Mouse (Mus musculus) adrenal gland, postnatal 10 days (tissue): ENCODE measurements around the gene Obscn. TPM values are rescaled to one million over a fixed set of nuclear protein-coding genes. Genes with fewer than 3 reads are reported as not detected.

Source experiments
- DNase-seq: peaks from one replicate; pipeline ENCODE4 v3.0.0; 2021; ENCODE audit warnings: mixed read lengths
- total RNA-seq, 2 experiments: library from RNA; stranded (reverse); gene quantifications; 2 replicates each; pipeline ENCODE4 v1.2.3; 2021

Obscn gene
- total RNA-seq, 2 experiments from 2014 or later: 20.0 to 75.3 TPM

DNA sequence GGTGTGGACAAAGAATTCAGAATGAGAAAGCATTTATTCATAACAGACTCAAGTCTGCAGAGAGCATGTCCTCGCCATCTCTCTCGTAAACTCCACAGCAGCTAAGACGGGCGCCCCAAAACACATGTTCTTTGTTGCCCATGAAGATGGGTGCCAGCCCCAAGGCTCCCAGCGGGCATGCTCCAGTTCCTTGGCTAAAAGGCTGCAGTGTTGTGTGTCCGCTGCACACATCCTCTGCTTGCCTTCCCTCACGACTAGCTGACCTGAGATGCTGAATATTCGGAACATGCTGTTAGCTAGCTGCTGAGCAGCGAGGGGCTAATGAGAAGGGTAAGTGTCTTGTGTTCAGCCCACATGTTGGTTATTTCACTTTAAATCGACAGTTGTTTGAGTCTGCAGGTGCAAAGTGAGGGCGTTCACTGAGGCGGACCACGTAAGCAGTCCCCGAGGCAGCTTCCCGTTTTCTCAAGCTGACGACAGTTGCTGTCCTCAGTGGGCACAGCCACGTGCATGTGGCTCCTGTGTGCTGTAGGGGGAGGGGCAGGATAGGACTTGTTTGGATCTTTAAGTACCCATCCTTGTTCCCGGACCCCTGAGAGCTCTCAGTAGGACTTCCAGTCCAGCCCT is 153.6 kb downstream of the Obscn start:
- no peak for DNase-seq

GRCm38 (mm10) chr11:58981541-58982447 is 154.4 kb downstream of the Obscn start:
- DNase-seq: peak; percentile 61

GRCm38 (mm10) chr11:58980381-58980990 is 155.7 kb downstream of the Obscn start:
- DNase-seq: peak; percentile 53

DNA sequence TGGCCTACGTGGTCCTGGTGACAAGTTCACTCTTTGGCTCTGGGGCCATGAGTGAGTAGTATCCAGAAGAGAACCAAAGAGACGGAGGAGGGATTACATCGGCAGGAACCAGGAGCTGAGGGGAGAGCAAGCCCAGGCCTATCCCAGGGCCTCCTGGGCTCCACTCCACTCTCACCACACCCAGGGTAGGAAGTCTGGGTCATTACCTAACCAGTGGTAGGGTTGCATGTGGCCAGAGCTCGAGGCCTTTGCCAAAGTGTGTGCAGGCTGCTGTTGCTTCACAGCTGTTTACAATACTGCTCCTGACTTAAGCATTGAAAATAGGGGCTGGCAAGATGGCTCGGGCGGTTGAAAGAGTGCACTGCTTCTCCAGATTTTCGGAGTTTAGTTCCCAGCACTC is 156.5 kb downstream of the Obscn start:
- peak; percentile 49 for DNase-seq

GRCm38 (mm10) chr11:58979183-58979582 is 157.0 kb downstream of the Obscn start:
- no peak for DNase-seq

- no peak for DNase-seq
Measured at GRCm38 (mm10) chr11:58978706-58979030, 157.5 kb downstream of the Obscn start.

DNA sequence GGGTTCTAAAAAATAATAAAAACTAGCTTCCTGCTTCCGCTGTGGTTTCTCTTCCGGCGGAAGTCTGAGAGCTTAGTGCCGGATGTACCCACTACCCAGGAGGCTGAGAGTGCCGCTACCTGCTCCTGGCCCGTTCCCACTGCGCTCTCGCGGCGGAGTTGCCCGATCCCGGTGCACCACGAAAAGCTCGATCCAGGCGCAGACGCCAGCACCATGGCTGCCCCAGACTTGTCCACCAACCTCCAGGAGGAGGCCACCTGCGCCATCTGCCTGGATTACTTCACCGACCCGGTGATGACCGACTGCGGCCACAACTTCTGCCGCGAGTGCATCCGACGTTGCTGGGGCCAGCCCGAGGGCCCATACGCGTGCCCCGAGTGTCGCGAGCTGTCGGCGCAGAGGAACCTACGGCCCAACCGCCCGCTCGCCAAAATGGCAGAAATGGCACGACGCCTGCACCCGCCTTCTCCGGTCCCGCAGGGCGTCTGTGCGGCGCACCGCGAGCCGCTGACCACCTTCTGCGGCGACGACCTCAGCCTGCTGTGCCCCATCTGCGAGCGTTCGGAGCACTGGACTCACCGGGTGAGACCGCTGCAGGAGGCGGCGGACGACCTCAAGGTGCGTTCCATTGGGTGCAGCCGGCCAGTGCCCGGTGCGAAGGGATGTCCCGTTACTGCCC is 158.0 kb downstream of the Obscn start, which contains the start of gene Trim11:
TSS of gene Trim11 (plus strand) at position 67 of the 679 bp plus-strand sequence.
- DNase-seq: peak; percentile 78

- DNase-seq: no peak
Measured at GRCm38 (mm10) chr11:58977607-58978026, 158.6 kb downstream of the Obscn start.

DNA sequence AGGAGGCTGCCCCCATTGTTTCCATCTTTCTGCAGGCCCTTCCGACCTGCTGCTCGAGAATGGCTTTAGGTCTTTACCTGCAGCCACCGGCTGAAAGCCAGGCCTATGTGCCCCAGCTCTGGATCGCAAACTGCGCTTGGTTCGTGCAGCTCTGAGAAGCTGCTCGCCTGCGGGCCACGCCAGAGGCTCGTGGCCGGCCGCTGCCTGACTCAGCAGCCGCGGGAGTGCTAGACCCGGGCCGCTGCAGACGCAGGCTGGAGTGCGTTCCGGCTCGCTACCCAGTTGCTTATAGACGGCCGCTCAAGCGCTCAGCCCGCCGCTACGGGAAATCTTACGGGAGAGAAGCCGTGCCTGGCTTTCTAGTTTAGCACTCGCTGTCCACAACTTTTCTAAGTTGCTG is 159.1 kb downstream of the Obscn start:
- peak; percentile 55 for DNase-seq

GRCm38 (mm10) chr11:58974414-58974813 is 161.8 kb downstream of the Obscn start:
- no peak for DNase-seq

- no peak for DNase-seq
Measured at GRCm38 (mm10) chr11:58971796-58972195, 164.4 kb downstream of the Obscn start.

DNA sequence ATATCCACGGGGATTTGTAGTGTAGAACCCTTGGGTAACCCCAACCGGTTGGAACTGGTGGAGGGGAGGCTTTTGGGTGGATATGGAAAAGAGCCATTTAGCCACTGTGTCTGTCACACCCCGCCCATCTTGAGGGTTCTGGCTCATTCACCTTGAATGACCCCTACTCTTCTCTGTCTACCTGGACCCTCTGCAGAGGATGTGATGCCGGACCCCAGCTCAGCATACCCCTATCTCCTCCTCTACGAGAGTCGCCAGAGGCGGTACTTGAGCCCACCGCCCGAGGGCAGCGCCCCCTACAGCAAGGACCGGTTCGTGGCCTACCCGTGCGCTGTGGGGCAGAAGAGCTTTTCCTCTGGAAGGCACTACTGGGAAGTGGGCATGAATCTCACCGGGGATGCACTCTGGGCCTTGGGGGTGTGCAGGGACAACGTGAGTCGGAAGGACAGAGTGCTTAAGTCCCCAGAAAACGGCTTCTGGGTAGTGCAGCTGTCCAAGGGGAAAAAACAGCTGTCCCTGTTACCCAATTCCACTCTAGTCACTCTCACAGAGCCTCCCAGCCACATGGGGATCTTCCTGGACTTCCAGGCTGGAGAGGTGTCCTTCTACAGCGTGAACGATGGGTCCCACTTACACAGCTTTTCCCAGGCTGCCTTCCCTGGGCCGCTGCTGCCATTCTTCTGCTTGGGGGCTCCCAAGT is 165.2 kb downstream of the Obscn start:
- DNase-seq: no peak

GRCm38 (mm10) chr11:58969659-58970058 is 166.5 kb downstream of the Obscn start:
- no peak for DNase-seq

DNA sequence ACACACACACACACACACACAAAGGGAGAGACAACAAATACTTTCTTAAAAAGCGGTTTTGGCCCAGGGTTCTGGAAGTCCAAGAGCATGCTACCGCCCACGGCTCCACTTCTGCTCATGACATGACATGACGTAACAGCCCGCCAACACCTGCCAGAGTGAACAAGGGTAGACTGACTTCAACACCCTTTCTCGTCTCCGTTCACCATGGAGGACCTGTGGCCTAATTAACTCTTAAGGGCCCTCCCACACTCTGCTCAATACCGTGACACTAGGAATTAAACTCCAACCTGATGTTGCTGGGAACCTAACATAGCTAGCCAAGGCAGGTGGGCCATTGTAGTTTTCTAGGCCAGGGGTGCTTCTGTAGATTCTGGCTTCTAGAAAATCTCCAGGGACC is 167.2 kb downstream of the Obscn start:
- DNase-seq: no peak

DNA sequence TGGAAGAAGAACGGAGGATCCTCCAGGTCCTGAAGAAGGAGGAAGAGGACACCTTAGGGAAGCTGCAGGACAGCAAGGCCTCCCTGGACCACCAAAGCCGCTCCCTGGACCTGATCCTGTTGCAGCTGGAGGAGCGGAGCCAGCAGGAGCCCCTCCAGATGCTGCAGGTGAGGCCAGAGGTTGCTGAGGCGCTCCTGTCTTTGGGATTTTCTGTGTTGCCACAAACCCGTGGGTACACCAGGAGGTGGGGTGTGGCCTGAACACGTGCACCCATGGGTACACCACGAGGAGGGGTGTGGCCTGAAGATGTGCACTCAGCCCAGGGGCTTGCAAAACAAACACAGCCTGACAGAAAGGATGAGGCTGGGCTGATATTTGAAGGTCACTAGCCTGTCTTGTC is 167.7 kb downstream of the Obscn start:
- DNase-seq: no peak

DNA sequence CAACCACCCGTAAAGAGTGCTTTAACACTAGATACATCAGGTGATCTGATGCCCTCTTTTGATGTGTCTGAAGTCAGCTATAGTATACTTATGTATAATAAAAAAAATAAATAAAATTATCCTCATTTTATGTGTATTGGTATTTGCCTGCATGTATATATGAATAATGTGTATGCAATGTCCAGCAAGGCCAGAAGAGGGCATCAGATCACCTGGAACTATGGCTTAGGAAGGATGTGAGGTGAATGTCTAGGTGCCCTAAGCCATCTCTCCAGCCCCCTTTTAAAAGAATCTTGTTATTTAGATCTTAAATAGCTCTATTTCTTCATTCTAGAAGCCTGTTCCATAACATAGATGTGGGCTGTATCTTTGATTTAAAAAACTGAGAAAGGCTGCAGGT is 168.9 kb downstream of the Obscn start:
- DNase-seq: peak; percentile 50

DNA sequence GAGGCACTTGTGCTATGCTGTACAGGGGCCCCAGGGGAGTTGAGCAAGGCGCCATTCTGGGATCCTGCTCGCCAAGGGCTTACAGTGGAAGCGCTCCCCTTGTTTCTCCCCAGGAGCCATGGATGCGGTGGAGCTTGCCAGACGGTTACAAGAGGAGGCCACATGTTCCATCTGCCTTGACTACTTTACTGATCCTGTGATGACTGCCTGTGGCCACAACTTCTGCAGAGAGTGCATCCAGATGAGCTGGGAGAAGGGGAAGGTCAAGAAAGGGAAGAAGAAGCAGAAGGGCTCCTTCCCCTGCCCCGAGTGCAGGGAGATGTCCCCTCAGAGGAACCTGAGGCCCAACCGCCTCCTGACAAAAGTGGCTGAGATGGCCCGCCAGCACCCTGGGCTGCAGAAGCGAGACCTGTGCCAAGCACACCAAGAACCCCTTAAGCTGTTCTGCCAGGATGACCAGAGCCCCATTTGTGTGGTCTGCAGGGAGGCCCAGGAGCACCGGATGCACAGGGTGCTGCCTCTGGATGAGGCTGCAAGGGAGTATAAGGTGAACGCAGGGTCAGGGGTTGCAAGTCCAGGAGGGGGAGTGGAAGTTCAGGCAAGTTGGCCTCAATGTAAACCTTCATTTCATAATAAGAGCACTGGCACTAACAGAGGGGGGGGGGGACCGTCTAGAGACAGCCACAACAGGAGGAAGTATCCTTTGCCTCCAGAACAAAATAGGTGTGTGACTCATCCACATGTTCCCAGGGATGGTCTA is 171.0 kb downstream of the Obscn start:
- no peak for DNase-seq

DNA sequence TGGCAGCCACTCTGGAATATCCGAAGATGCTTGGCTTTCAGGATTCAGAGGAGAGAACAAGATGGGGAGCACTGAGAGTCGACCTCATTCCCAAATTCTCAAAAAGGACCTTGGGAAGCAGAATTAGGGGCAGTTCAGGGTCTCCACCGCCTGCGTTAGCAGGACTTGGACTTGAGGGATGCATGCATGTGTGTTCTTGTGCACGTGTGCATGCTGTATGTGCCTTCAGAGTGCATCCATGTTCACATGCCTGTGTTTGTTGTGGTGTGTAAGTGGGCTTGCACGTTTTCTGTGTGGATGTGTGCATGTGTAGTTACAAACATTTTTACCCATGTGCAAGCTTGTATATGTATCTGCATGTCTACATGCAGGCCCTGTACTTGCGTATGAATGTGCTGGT is 172.0 kb downstream of the Obscn start:
- no peak for DNase-seq

DNA sequence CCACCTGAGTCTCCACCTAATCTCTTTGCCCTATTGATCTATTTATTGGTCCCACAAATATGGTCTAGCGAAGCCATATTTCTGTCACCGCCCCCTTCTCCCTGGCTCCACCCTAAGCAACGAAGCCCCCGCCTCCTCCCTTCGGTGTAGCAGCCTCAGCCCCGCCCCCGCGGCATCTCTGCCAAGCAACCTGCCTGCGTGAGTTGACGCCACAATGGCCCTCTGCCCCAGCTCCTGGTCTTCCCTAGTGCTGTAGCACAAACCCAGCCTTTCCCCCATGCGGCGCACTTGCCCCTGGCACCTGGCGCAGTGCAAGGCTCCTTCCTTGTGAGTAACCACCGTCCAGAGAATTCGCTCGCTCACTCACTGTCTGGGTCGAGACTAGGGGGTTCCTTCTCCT is 172.7 kb downstream of the Obscn start:
- peak; percentile 67 for DNase-seq

GRCm38 (mm10) chr11:58961364-58962177 is 174.6 kb downstream of the Obscn start:
- no peak for DNase-seq
